Mouse (Mus musculus) heart, postnatal 25 days (tissue): ENCODE results near the gene Gabra4. TPM values are rescaled to one million over a fixed set of nuclear protein-coding genes. Genes with fewer than 3 reads are reported as not detected.
"Not testable (repeated sequence)": the region's sequence is repeated elsewhere in the genome, so short reads cannot be mapped to it uniquely, and the experiment has no call there.

ENCODE experiments used
- DNase-seq: peaks from one replicate; pipeline ENCODE4 v3.0.0; 2022; ENCODE audit warnings: low spot score
- intact Hi-C: fragments of 180-260 bp; cut with DNase I; formaldehyde crosslinking; loops from one replicate; pipeline ENCODE4 v1.15.1; 2025
- total RNA-seq, 2 experiments: library from RNA; stranded (reverse); gene quantifications; 2 replicates each; pipeline ENCODE4 v1.2.3; 2021

The Gabra4 gene
- total RNA-seq, 2 experiments from 2014 or later, result 0.11 TPM; not detected in 1

DNA sequence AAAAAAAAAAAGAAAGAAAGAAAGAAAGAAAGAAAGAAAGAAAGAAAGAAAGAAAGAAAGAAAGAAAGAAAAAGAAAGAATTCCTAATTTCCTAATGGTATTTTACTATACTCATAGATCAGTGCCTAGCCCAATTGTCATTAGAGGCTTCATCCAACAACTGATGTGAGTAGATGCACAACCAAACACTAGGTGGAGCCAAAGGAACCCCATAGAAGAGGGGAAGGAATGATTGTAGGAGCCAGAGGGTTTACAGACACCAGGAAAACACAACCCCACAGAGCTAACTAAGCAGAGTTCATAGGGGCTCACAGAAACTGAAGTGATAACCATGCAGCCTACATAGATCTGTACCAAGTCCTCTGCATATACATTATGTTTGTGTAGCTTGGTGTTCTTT is 112.6 kb downstream of the Gabra4 start:
- intact Hi-C loops, result no loop called here
- no peak for DNase-seq

DNA sequence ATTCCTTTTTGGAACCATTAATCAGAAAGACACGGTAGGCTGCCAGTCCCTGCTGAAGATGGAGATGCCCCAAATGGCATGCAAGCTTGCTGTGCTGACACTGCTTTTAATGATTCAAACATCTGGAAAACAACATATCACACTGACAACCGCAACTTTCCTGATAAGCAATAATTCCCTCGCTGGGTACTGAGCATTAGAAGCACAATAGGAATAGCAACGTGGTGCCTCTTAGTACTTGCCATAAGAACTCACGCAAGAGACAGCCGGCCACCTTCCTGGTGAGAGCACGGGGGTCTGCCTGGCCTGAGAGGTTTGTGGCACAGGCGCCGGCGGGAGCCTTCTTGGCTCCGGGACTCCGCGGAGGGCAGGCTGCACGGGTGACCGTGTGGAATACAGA is 132.6 kb downstream of the Gabra4 start:
- DNase-seq, intact Hi-C loops: not testable (repeated sequence)

Other genes with a start within 250 kb of the Gabra4 start
- not detected for gene Cox7b2, start 110.1 kb downstream of the Gabra4 start, total RNA-seq
- gene Gabrb1, start 195 bp downstream of the Gabra4 start, total RNA-seq, result under 1 TPM in 1 of 2 experiments, not detected in 1; 0.03 TPM